Mouse (Mus musculus): Measurements from ENCODE around the gene Gpr137b.
"Not testable (repeated sequence)": the region's sequence is repeated elsewhere in the genome, so short reads cannot be mapped to it uniquely, and the experiment has no call there.

- TF ChIP-seq CTCF (IDR thresholded peaks at IDR 0.05; ENCODE audit: borderline replicate concordance, insufficient read depth, low read depth, low read length); POLR2A (IDR thresholded peaks at IDR 0.05; ENCODE audit: borderline replicate concordance, insufficient read depth, low read length): not testable (repeated sequence)
Measured at GRCm38 (mm10) chr13:13371436-13371835, 22.4 kb downstream of the Gpr137b start.

Data from cerebellum, adult 2 months (tissue).